Mouse (Mus musculus): Measurements from ENCODE around the gene Ifna11. TPM values are rescaled to one million over a fixed set of nuclear protein-coding genes. Genes with fewer than 3 reads are reported as not detected.
"Not testable (repeated sequence)": the region's sequence is repeated elsewhere in the genome, so short reads cannot be mapped to it uniquely, and the experiment has no call there.

Gene Ifna11
- total RNA-seq (2021): not detected

- DNase-seq: no peak
Measured at GRCm38 (mm10) chr4:88819659-88820058, at the start of gene Ifna11. Gene Ifna11 (plus strand): TSS chr4:88819959.

GRCm38 (mm10) chr4:88773534-88773933 lies 46.2 kb upstream of the Ifna11 start, which contains the start of gene Gm13290:
Gene Gm13290 (plus strand): TSS chr4:88773834.
- not testable (repeated sequence) for DNase-seq

- not testable (repeated sequence) for DNase-seq
Measured at GRCm38 (mm10) chr4:88776622-88777021, 43.1 kb upstream of the Ifna11 start, which contains the start of gene Gm13289. Gene Gm13289 (plus strand): TSS chr4:88776922.

GRCm38 (mm10) chr4:88779550-88779949 lies 40.2 kb upstream of the Ifna11 start, which contains the start of gene Gm13272:
Gene Gm13272 (plus strand): TSS chr4:88779850.
- not testable (repeated sequence) for DNase-seq

- DNase-seq: not testable (repeated sequence)
Measured at GRCm38 (mm10) chr4:88780320-88780719, 39.4 kb upstream of the Ifna11 start.

- not testable (repeated sequence) for DNase-seq
Measured at GRCm38 (mm10) chr4:88781831-88782230, 37.9 kb upstream of the Ifna11 start, which contains the start of gene Ifnz. Gene Ifnz (plus strand): TSS chr4:88782131.

- peak; percentile 33 for DNase-seq
Measured at GRCm38 (mm10) chr4:88782335-88782734, 37.4 kb upstream of the Ifna11 start.

GRCm38 (mm10) chr4:88785409-88785808 lies 34.4 kb upstream of the Ifna11 start, which contains the start of gene Gm13276:
Gene Gm13276 (plus strand): TSS chr4:88785709.
- not testable (repeated sequence) for DNase-seq

- DNase-seq: peak; percentile 79
Measured at GRCm38 (mm10) chr4:88788402-88788801, 31.4 kb upstream of the Ifna11 start, which contains the start of gene Gm13277. Gene Gm13277 (plus strand): TSS chr4:88788632.

GRCm38 (mm10) chr4:88791250-88791649 lies 28.5 kb upstream of the Ifna11 start, which contains the start of gene Gm13278:
Gene Gm13278 (plus strand): TSS chr4:88791550.
- DNase-seq: not testable (repeated sequence)

- DNase-seq: peak; percentile 79
Measured at GRCm38 (mm10) chr4:88793936-88794675, 25.7 kb upstream of the Ifna11 start, which contains the start of gene Gm13275. Gene Gm13275 (plus strand): TSS chr4:88794487.

GRCm38 (mm10) chr4:88797097-88797496 lies 22.7 kb upstream of the Ifna11 start, which contains the start of gene Gm13279:
Gene Gm13279 (plus strand): TSS chr4:88797397.
- DNase-seq: not testable (repeated sequence)

- DNase-seq: not testable (repeated sequence)
Measured at GRCm38 (mm10) chr4:88799365-88799764, 20.4 kb upstream of the Ifna11 start, which contains the start of gene Gm13285. Gene Gm13285 (plus strand): TSS chr4:88799665.

- not testable (repeated sequence) for DNase-seq
Measured at GRCm38 (mm10) chr4:88802954-88803353, 16.8 kb upstream of the Ifna11 start, which contains the start of gene Gm13287. Gene Gm13287 (plus strand): TSS chr4:88803254.

GRCm38 (mm10) chr4:88805231-88805630 lies 14.5 kb upstream of the Ifna11 start, which contains the start of gene Gm13288:
Gene Gm13288 (plus strand): TSS chr4:88805531.
- DNase-seq: not testable (repeated sequence)

GRCm38 (mm10) chr4:88805761-88806160 lies 14.0 kb upstream of the Ifna11 start:
- DNase-seq: peak; percentile 50

- DNase-seq: no peak
Measured at GRCm38 (mm10) chr4:88815928-88816327, 3.8 kb upstream of the Ifna11 start, which contains the start of gene Ifna7. Gene Ifna7 (plus strand): TSS chr4:88816228.

- DNase-seq: no peak
Measured at GRCm38 (mm10) chr4:88822995-88823394, 3.2 kb downstream of the Ifna11 start.

- not testable (repeated sequence) for DNase-seq
Measured at GRCm38 (mm10) chr4:88827116-88827515, 7.4 kb downstream of the Ifna11 start, which contains the start of gene Ifna6. Gene Ifna6 (plus strand): TSS chr4:88827416.

- DNase-seq: peak; percentile 21
Measured at GRCm38 (mm10) chr4:88830523-88830922, 10.8 kb downstream of the Ifna11 start.

- not testable (repeated sequence) for DNase-seq
Measured at GRCm38 (mm10) chr4:88835225-88835624, 15.5 kb downstream of the Ifna11 start, which contains the start of gene Ifna5. Gene Ifna5 (plus strand): TSS chr4:88835525.

- peak; percentile 12 for DNase-seq
Measured at GRCm38 (mm10) chr4:88838828-88839227, 19.1 kb downstream of the Ifna11 start.

- DNase-seq: no peak
Measured at GRCm38 (mm10) chr4:88840058-88840457, 20.3 kb downstream of the Ifna11 start.
